Mouse (Mus musculus): ENCODE results near the gene Slc12a9. TPM values are rescaled to one million over a fixed set of nuclear protein-coding genes. Genes with fewer than 3 reads are reported as not detected.

The Slc12a9 gene
- total and polyA plus RNA-seq, 2 experiments, result 4.7 to 20.3 TPM

DNA sequence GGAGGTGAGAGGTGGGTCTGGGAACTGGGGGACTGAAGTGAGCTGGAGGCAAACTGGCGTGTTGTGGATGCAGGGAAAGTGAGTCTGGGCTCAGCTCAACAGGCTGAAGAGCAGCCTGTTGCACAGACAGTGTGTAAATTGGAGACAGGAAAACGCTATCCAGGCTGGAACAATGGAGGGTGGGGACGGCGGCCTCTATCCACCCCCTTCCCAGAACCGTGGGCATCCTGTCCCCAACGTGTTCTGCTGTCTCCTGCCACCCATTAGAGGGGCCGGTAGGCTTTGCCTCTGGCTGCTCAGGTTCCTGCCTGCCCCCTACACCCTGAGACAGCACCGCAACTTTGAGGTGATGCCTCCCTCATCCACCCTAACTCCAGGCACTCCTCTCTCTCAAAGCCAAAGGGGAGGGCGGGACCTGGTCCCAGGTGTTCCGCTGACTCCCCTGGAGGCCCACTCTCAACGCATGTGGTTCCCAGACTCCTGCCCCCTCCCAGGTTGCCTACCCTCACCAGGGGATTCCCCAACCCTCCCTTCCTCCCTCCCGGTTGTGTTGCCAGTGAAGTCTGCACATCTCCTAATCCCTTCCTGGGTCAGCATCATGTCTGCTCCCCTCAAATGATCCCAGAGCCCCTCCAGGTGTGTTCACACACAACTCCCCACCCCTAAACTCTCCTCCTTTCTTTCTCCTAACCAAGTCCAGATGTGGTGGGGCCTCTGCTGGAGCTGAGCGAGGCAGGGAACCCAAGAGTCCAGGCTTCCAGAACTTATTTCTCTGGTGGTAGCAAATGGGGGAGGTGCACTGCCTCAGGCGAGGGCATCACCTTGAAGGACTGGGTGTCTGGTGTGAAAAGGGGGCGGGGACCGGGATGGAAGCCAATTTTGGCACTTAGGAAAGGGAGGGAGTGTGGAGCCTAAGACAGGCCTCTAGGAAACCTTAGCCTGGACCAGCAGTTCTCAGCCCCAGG lies 18.9 kb upstream of the Slc12a9 start:
- Histone ChIP-seq H3K4me3 (ENCODE audit: insufficient read depth, low read depth, low read length) (peak overlapping the region; percentile 76), H3K79me2 (ENCODE audit: control insufficient read depth, insufficient read depth, low read length) (peaks cover 13% of the 10 kb centered on the region), H3K36me3 (ENCODE audit: control insufficient read depth, insufficient read depth, low read length) (peaks cover 5% of the 10 kb centered on the region; the same call in 1 of the 2 replicates), H3K9ac (ENCODE audit: low read depth, low read length) (peak overlapping the region; percentile 61), H3K27me3 (ENCODE audit: control insufficient read depth, insufficient read depth, low read length) (no peaks in the 10 kb centered on the region), H3K27ac (replicated peaks; ENCODE audit: insufficient read depth, low read depth, low read length) (peak overlapping the region; percentile 37), H3K4me1 (ENCODE audit: control insufficient read depth, insufficient read depth, low read length) (peaks cover 3% of the 10 kb centered on the region; the same call in 1 of the 2 replicates)
- no peak for DNase-seq (ENCODE audit: extremely low read depth, low read depth, low spot score)
- TF ChIP-seq POLR2A (IDR thresholded peaks at IDR 0.05; ENCODE audit: extremely low read depth, insufficient read depth, low read length) (no peak), CTCF (IDR thresholded peaks at IDR 0.05; ENCODE audit: low read depth, low read length) (no peak)
- 55% methylated on average over 16 of the region's 16 CpGs for WGBS

DNA sequence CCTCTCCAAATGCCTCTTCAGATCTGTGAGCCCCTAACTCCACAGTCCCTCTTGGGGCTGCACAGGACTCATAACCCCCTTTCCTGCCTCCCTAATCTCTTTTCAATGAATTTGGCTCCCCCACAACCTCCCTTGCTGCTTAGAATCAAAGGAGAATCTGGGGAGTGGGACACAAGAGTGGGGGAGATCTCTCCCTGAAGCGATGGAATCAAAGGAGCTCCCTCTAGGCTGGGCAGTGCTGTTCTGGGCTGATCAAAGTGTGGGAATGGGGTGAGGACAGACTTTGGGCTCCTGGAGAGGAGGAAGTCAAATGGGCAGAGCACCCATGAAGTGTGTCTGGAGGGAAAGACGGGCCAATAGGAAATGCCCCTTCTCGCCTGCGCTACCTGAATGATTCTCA lies 18.0 kb upstream of the Slc12a9 start:
- 59% methylated on average over 4 of the region's 4 CpGs for WGBS
- DNase-seq (ENCODE audit: extremely low read depth, low read depth, low spot score), result no peak
- Histone ChIP-seq H3K79me2 (ENCODE audit: control insufficient read depth, insufficient read depth, low read length) (peaks cover 13% of the 10 kb centered on the region), H3K4me1 (ENCODE audit: control insufficient read depth, insufficient read depth, low read length) (peaks cover 7% of the 10 kb centered on the region; the same call in 1 of the 2 replicates), H3K36me3 (ENCODE audit: control insufficient read depth, insufficient read depth, low read length) (peaks cover 5% of the 10 kb centered on the region; the same call in 1 of the 2 replicates), H3K27me3 (ENCODE audit: control insufficient read depth, insufficient read depth, low read length) (no peaks in the 10 kb centered on the region), H3K9ac (ENCODE audit: low read depth, low read length) (peak overlapping the region; percentile 88), H3K27ac (replicated peaks; ENCODE audit: insufficient read depth, low read depth, low read length) (peak overlapping the region; percentile 52), H3K4me3 (ENCODE audit: insufficient read depth, low read depth, low read length) (peak overlapping the region; percentile 76)
- TF ChIP-seq CTCF (IDR thresholded peaks at IDR 0.05; ENCODE audit: low read depth, low read length) (no peak), POLR2A (IDR thresholded peaks at IDR 0.05; ENCODE audit: extremely low read depth, insufficient read depth, low read length) (no peak)

DNA sequence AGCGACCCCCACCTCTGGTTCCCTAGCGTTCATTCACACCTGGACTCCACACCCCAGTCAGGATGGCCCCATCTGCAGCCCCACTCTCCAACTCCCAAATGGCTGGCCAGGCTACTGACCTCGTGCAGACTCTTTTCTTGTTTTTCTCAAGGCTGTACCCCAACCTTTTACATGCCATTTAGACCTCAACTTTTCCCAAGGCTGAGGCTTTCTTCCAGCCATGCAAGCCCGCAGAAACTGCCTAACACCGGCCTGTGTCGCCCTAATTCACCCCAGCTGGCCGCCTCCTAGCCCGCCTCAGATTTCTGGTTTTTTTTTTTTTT lies 17.6 kb upstream of the Slc12a9 start:
- peaks cover 4% of the 10 kb centered on the region; the same call in 1 of the 2 replicates for H3K36me3 ChIP-seq (ENCODE audit: control insufficient read depth, insufficient read depth, low read length)
- DNase-seq (ENCODE audit: extremely low read depth, low read depth, low spot score), result no peak
- peak overlapping the region; percentile 88 for H3K9ac ChIP-seq (ENCODE audit: low read depth, low read length)
- TF ChIP-seq POLR2A (IDR thresholded peaks at IDR 0.05; ENCODE audit: extremely low read depth, insufficient read depth, low read length) (no peak), CTCF (IDR thresholded peaks at IDR 0.05; ENCODE audit: low read depth, low read length) (no peak)
- peaks cover 7% of the 10 kb centered on the region; the same call in 1 of the 2 replicates for H3K4me1 ChIP-seq (ENCODE audit: control insufficient read depth, insufficient read depth, low read length)
- no peaks in the 10 kb centered on the region for H3K27me3 ChIP-seq (ENCODE audit: control insufficient read depth, insufficient read depth, low read length)
- WGBS, result 17% methylated on average over 8 of the region's 8 CpGs
- peaks cover 13% of the 10 kb centered on the region for H3K79me2 ChIP-seq (ENCODE audit: control insufficient read depth, insufficient read depth, low read length)
- H3K27ac ChIP-seq (replicated peaks; ENCODE audit: insufficient read depth, low read depth, low read length), result peak overlapping the region; percentile 52
- peak overlapping the region; percentile 76 for H3K4me3 ChIP-seq (ENCODE audit: insufficient read depth, low read depth, low read length)

- H3K79me2 ChIP-seq (ENCODE audit: control insufficient read depth, insufficient read depth, low read length), result peaks cover 13% of the 10 kb centered on the region
- under 1% methylated on average over 55 of the region's 55 CpGs for WGBS
- H3K36me3 ChIP-seq (ENCODE audit: control insufficient read depth, insufficient read depth, low read length), result peaks cover 2% of the 10 kb centered on the region; the same call in 1 of the 2 replicates
- peak overlapping the region; percentile 62 for H3K27ac ChIP-seq (replicated peaks; ENCODE audit: insufficient read depth, low read depth, low read length)
- no peak for DNase-seq (ENCODE audit: extremely low read depth, low read depth, low spot score)
- H3K27me3 ChIP-seq (ENCODE audit: control insufficient read depth, insufficient read depth, low read length), result no peaks in the 10 kb centered on the region
- TF ChIP-seq POLR2A (IDR thresholded peaks at IDR 0.05; ENCODE audit: extremely low read depth, insufficient read depth, low read length) (no peak), CTCF (IDR thresholded peaks at IDR 0.05; ENCODE audit: low read depth, low read length) (no peak)
- H3K9ac ChIP-seq (ENCODE audit: low read depth, low read length), result peak overlapping the region; percentile 88
- H3K4me3 ChIP-seq (ENCODE audit: insufficient read depth, low read depth, low read length), result peak overlapping the region; percentile 76
- peaks cover 8% of the 10 kb centered on the region for H3K4me1 ChIP-seq (ENCODE audit: control insufficient read depth, insufficient read depth, low read length)
These were observed 17.0 kb upstream of the Slc12a9 start for GRCm38 (mm10) chr5:137350205-137351057.

GRCm38 (mm10) chr5:137349384-137350204 lies 16.2 kb upstream of the Slc12a9 start, which contains the start of gene Ephb4:
TSS of gene Ephb4 (plus strand) at chr5:137350109.
- peak; percentile 81 for DNase-seq (ENCODE audit: extremely low read depth, low read depth, low spot score)
- Histone ChIP-seq H3K79me2 (ENCODE audit: control insufficient read depth, insufficient read depth, low read length) (peaks cover 13% of the 10 kb centered on the region), H3K36me3 (ENCODE audit: control insufficient read depth, insufficient read depth, low read length) (no peaks in the 10 kb centered on the region), H3K4me3 (ENCODE audit: insufficient read depth, low read depth, low read length) (peak within 1 kb of the TSS; percentile 76), H3K27me3 (ENCODE audit: control insufficient read depth, insufficient read depth, low read length) (no peaks in the 10 kb centered on the region), H3K4me1 (ENCODE audit: control insufficient read depth, insufficient read depth, low read length) (peaks cover 11% of the 10 kb centered on the region), H3K27ac (replicated peaks; ENCODE audit: insufficient read depth, low read depth, low read length) (peak within 1 kb of the TSS; percentile 81), H3K9ac (ENCODE audit: low read depth, low read length) (peak within 1 kb of the TSS; percentile 88)
- TF ChIP-seq POLR2A (IDR thresholded peaks at IDR 0.05; ENCODE audit: extremely low read depth, insufficient read depth, low read length) (peak; percentile 90), CTCF (IDR thresholded peaks at IDR 0.05; ENCODE audit: low read depth, low read length) (no peak)
- WGBS, result under 1% methylated on average over 32 of the region's 32 CpGs

All from liver, adult 2 months (tissue).